Mouse (Mus musculus) stomach, embryonic 15.5 days (tissue): ENCODE measurements around the gene Srbd1. TPM values are rescaled to one million over a fixed set of nuclear protein-coding genes. Genes with fewer than 3 reads are reported as not detected.

Experiments
- ATAC-seq: fragments of 200-750 bp; cut with Nextera tagmentation; 2 replicates; pipeline ENCODE4 v1.8.0; 2017; ENCODE audit warnings: low read depth, moderate number of reproducible peaks, moderate TSS enrichment; ENCODE audit not compliant: insufficient read depth, low FRiP score
- H3K27ac ChIP-seq: fragments of 300-500 bp; sonication (generic); 2 replicates; pipeline ENCODE4 v1.5.1; 2015; ENCODE audit warnings: mild to moderate bottlenecking, inconsistent platforms
- H3K27me3 ChIP-seq: fragments of 300-500 bp; sonication (generic); replicated peaks from 2 replicates; pipeline ENCODE4 v1.6.1; 2015; ENCODE audit warnings: inconsistent platforms
- H3K36me3 ChIP-seq: fragments of 300-500 bp; sonication (generic); 2 replicates; pipeline ENCODE4 v1.6.1; 2015; ENCODE audit warnings: inconsistent platforms
- H3K4me1 ChIP-seq: fragments of 300-500 bp; sonication (generic); 2 replicates; pipeline ENCODE4 v1.6.1; 2015; ENCODE audit warnings: inconsistent platforms
- H3K4me2 ChIP-seq: fragments of 300-500 bp; sonication (generic); 2 replicates; pipeline ENCODE4 v1.6.1; 2015; ENCODE audit warnings: mild to moderate bottlenecking, inconsistent platforms
- H3K4me3 ChIP-seq: fragments of 300-500 bp; sonication (generic); replicated peaks from 2 replicates; pipeline ENCODE4 v1.5.1; 2015; ENCODE audit warnings: inconsistent platforms
- H3K9ac ChIP-seq: fragments of 300-500 bp; sonication (generic); 2 replicates; pipeline ENCODE4 v1.6.1; 2015; ENCODE audit warnings: inconsistent platforms
- H3K9me3 ChIP-seq: fragments of 300-500 bp; sonication (generic); 2 replicates; pipeline ENCODE4 v1.6.1; 2016; ENCODE audit warnings: inconsistent platforms
- WGBS: fragments of 180-500 bp; shearing (Covaris S2); methylation state at CpG from one replicate; pipeline ENCODE4 v1.1.7; 2015; 5-methylcytosine and 5-hydroxymethylcytosine counted together
- polyA plus RNA-seq: library from polyadenylated mRNA; unstranded; fragments of >200 nt; fragmentation: Nextera tagmentation; extraction: Ambion mirVana; gene quantifications from 2 replicates; pipeline ENCODE4 v1.2.1, GENCODE M21; 2015

Gene Srbd1
- polyA plus RNA-seq, 1 experiment from 2014 or later: 13.3 TPM

- 72% methylated on average over 4 of the region's 4 CpGs for WGBS
- no peak overlapping the region for H3K27ac ChIP-seq
Observed at GRCm38 (mm10) chr17:86027577-86028199, 117.3 kb downstream of the Srbd1 start.

DNA sequence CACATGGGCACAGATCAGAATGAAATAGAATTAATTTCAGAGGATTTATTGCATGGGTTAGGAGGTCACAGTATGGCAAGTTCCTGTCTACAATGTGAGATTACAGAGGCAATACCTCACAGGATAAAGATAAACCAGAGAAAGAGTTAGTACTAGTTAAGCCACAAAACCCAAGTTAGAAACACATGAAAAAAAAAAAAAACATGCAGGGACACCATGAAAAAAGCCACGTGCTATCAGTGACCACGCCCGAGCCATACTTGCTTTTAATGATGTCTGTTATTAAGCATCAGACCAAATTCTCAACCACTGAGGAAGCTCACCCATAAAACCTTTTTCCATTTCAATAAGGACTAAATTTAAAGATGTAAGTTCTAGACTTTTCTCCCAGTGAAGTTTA, 120.4 kb downstream of the Srbd1 start:
- no peaks in the 10 kb centered on the region for H3K4me1 ChIP-seq
- H3K4me3 ChIP-seq: no peak overlapping the region
- H3K4me2 ChIP-seq: no peak overlapping the region
- H3K9me3 ChIP-seq: no peaks in the 10 kb centered on the region
- no peak for ATAC-seq
- H3K36me3 ChIP-seq: no peaks in the 10 kb centered on the region
- H3K9ac ChIP-seq: no peak overlapping the region
- H3K27ac ChIP-seq: no peak overlapping the region
- 76% methylated on average over 3 of the region's 3 CpGs for WGBS
- H3K27me3 ChIP-seq: no peaks in the 10 kb centered on the region

More at GRCm38 (mm10) chr17:86027577-86028199, 117.3 kb downstream of the Srbd1 start:
- ATAC-seq: no peak
- H3K27me3 ChIP-seq: no peaks in the 10 kb centered on the region
- H3K9ac ChIP-seq: no peak overlapping the region
- no peak overlapping the region for H3K4me2 ChIP-seq
- H3K4me1 ChIP-seq: no peaks in the 10 kb centered on the region
- no peak overlapping the region for H3K4me3 ChIP-seq
- H3K36me3 ChIP-seq: no peaks in the 10 kb centered on the region
- no peaks in the 10 kb centered on the region for H3K9me3 ChIP-seq

GRCm38 (mm10) chr17:86022366-86022765, 122.6 kb downstream of the Srbd1 start:
- Histone ChIP-seq H3K27ac (no peak overlapping the region), H3K9me3 (no peaks in the 10 kb centered on the region), H3K4me1 (no peaks in the 10 kb centered on the region), H3K36me3 (no peaks in the 10 kb centered on the region), H3K27me3 (no peaks in the 10 kb centered on the region), H3K4me3 (no peak overlapping the region), H3K4me2 (no peak overlapping the region), H3K9ac (no peak overlapping the region)
- WGBS: 72% methylated on average over 4 of the region's 4 CpGs
- no peak for ATAC-seq

GRCm38 (mm10) chr17:86021815-86022214, 123.2 kb downstream of the Srbd1 start:
- Histone ChIP-seq H3K27me3 (no peaks in the 10 kb centered on the region), H3K27ac (no peak overlapping the region), H3K9me3 (no peaks in the 10 kb centered on the region), H3K4me3 (no peak overlapping the region), H3K36me3 (no peaks in the 10 kb centered on the region), H3K4me2 (no peak overlapping the region), H3K4me1 (no peaks in the 10 kb centered on the region), H3K9ac (no peak overlapping the region)
- no peak for ATAC-seq
- WGBS: 62% methylated on average over 1 of the region's 1 CpGs

GRCm38 (mm10) chr17:86021231-86021630, 123.7 kb downstream of the Srbd1 start:
- WGBS: 85% methylated on average over 5 of the region's 5 CpGs
- no peak overlapping the region for H3K27ac ChIP-seq
- H3K36me3 ChIP-seq: no peaks in the 10 kb centered on the region
- H3K9me3 ChIP-seq: no peaks in the 10 kb centered on the region
- H3K27me3 ChIP-seq: no peaks in the 10 kb centered on the region
- H3K4me1 ChIP-seq: no peaks in the 10 kb centered on the region
- H3K9ac ChIP-seq: no peak overlapping the region
- no peak overlapping the region for H3K4me2 ChIP-seq
- no peak overlapping the region for H3K4me3 ChIP-seq
- no peak for ATAC-seq

DNA sequence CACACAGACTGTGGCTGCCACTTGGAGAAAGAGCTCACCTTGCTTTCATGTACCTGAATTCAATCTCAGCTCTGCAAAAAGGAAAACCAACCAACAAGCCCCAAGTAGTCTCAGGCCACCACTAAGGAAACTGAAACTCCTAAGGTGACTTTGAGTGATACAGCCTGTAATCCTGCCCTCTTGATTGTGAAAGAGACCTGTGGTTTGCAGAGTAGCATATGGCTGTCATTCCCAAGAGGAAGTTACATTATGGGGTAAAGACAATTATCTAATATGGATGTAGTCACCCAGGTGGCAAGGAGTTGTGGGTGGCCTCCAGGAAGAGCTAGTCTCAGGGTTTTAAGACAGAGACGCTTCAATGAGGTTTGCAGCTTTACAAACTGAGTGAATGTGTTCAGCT, 125.2 kb downstream of the Srbd1 start:
- Histone ChIP-seq H3K4me2 (no peak overlapping the region), H3K9me3 (no peaks in the 10 kb centered on the region)
- no peak for ATAC-seq

GRCm38 (mm10) chr17:86014246-86014645, 130.7 kb downstream of the Srbd1 start:
- 51% methylated on average over 4 of the region's 4 CpGs for WGBS
- Histone ChIP-seq H3K27me3 (no peaks in the 10 kb centered on the region), H3K36me3 (no peaks in the 10 kb centered on the region), H3K4me1 (no peaks in the 10 kb centered on the region), H3K27ac (no peak overlapping the region), H3K4me2 (no peak overlapping the region), H3K4me3 (no peak overlapping the region), H3K9ac (no peak overlapping the region), H3K9me3 (no peaks in the 10 kb centered on the region)
- ATAC-seq: no peak

More for the DNA sequence above, 125.2 kb downstream of the Srbd1 start:
- H3K9ac ChIP-seq: no peak overlapping the region
- WGBS: 81% methylated on average over 1 of the region's 1 CpGs
- H3K27me3 ChIP-seq: no peaks in the 10 kb centered on the region
- H3K4me1 ChIP-seq: no peaks in the 10 kb centered on the region
- no peak overlapping the region for H3K4me3 ChIP-seq
- H3K36me3 ChIP-seq: no peaks in the 10 kb centered on the region
- H3K27ac ChIP-seq: no peak overlapping the region

GRCm38 (mm10) chr17:86012576-86012975, 132.4 kb downstream of the Srbd1 start:
- H3K27me3 ChIP-seq: no peaks in the 10 kb centered on the region
- H3K36me3 ChIP-seq: no peaks in the 10 kb centered on the region
- no peak overlapping the region for H3K4me3 ChIP-seq
- H3K4me2 ChIP-seq: no peak overlapping the region
- no peak overlapping the region for H3K9ac ChIP-seq
- no peak for ATAC-seq
- no peaks in the 10 kb centered on the region for H3K9me3 ChIP-seq
- no peak overlapping the region for H3K27ac ChIP-seq
- no peaks in the 10 kb centered on the region for H3K4me1 ChIP-seq
- WGBS: 72% methylated on average over 1 of the region's 1 CpGs

DNA sequence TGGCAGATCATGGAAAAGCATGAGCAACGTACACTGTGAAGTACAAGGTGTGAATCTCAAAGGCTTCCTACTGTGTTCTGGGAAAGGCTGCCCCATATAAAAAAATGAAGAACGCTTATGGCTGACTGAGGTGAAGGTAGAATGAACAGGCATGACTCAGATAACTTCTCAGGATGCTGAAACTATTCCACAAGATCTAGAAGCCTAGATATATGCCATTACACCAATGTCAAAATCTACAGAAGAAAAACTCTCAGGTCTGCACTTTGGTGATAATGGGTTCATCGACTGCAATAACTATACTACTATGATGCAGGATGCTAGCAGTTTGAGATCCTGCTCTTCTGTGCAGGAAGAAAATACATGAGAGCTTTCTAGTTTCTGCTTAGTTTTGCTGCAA, 133.1 kb downstream of the Srbd1 start:
- no peak overlapping the region for H3K27ac ChIP-seq
- no peak overlapping the region for H3K4me3 ChIP-seq
- no peak for ATAC-seq
- H3K9ac ChIP-seq: no peak overlapping the region
- no peaks in the 10 kb centered on the region for H3K27me3 ChIP-seq
- 87% methylated on average over 3 of the region's 3 CpGs for WGBS
- no peaks in the 10 kb centered on the region for H3K4me1 ChIP-seq
- H3K4me2 ChIP-seq: no peak overlapping the region
- no peaks in the 10 kb centered on the region for H3K36me3 ChIP-seq
- no peaks in the 10 kb centered on the region for H3K9me3 ChIP-seq

GRCm38 (mm10) chr17:86008401-86008800, 136.6 kb downstream of the Srbd1 start:
- Histone ChIP-seq H3K4me1 (no peaks in the 10 kb centered on the region), H3K4me2 (no peak overlapping the region), H3K9ac (no peak overlapping the region), H3K27ac (no peak overlapping the region), H3K4me3 (no peak overlapping the region), H3K9me3 (no peaks in the 10 kb centered on the region), H3K36me3 (no peaks in the 10 kb centered on the region), H3K27me3 (no peaks in the 10 kb centered on the region)
- WGBS: 55% methylated on average over 10 of the region's 10 CpGs
- no peak for ATAC-seq

GRCm38 (mm10) chr17:86002113-86002512, 142.9 kb downstream of the Srbd1 start:
- H3K9ac ChIP-seq: no peak overlapping the region
- H3K4me3 ChIP-seq: no peak overlapping the region
- 90% methylated on average over 6 of the region's 6 CpGs for WGBS
- no peak overlapping the region for H3K27ac ChIP-seq
- H3K4me2 ChIP-seq: no peak overlapping the region
- H3K27me3 ChIP-seq: no peaks in the 10 kb centered on the region
- H3K36me3 ChIP-seq: peaks cover 9% of the 10 kb centered on the region; the same call in 1 of the 2 replicates
- ATAC-seq: no peak
- H3K4me1 ChIP-seq: no peaks in the 10 kb centered on the region
- H3K9me3 ChIP-seq: no peaks in the 10 kb centered on the region

GRCm38 (mm10) chr17:86001667-86002066, 143.3 kb downstream of the Srbd1 start:
- Histone ChIP-seq H3K36me3 (peaks cover 13% of the 10 kb centered on the region; the same call in 1 of the 2 replicates), H3K27me3 (no peaks in the 10 kb centered on the region), H3K9me3 (peaks cover 4% of the 10 kb centered on the region; the same call in 1 of the 2 replicates), H3K9ac (no peak overlapping the region), H3K4me3 (no peak overlapping the region), H3K4me2 (no peak overlapping the region), H3K27ac (no peak overlapping the region), H3K4me1 (no peaks in the 10 kb centered on the region)
- ATAC-seq: no peak
- 84% methylated on average over 5 of the region's 5 CpGs for WGBS

- peaks cover 4% of the 10 kb centered on the region; the same call in 1 of the 2 replicates for H3K9me3 ChIP-seq
- no peak overlapping the region for H3K9ac ChIP-seq
- no peaks in the 10 kb centered on the region for H3K27me3 ChIP-seq
- no peak overlapping the region for H3K27ac ChIP-seq
- H3K4me2 ChIP-seq: no peak overlapping the region
- H3K4me1 ChIP-seq: no peaks in the 10 kb centered on the region
- peak; percentile 50; the same call in 1 of the 2 replicates for ATAC-seq
- WGBS: 60% methylated on average over 2 of the region's 2 CpGs
- no peak overlapping the region for H3K4me3 ChIP-seq
- H3K36me3 ChIP-seq: peaks cover 13% of the 10 kb centered on the region; the same call in 1 of the 2 replicates
Observed at GRCm38 (mm10) chr17:85995727-85996126, 149.2 kb downstream of the Srbd1 start.
